27 mouse cellular contexts compared by ENCODE assay signal in genomic region chr6:55437919-55438318, GRCm38 (mm10). TPM values are rescaled to one million over a fixed set of nuclear protein-coding genes. Genes with fewer than 3 reads are reported as not detected.
DNase-seq lines count a peak whose midpoint lies in the region; ATAC-seq and TF ChIP-seq lines count a peak whose summit lies in the region.
"Had no signal": no experiment of that assay in that cellular context is flagged by ENCODE, and none has a peak within 500 bp of the region (broad histone marks: within the 10 kb centered on the region; RNA-seq: fewer than 3 reads in every experiment).

No protein-coding gene starts in this region.

- peaks cover 18% of the 10 kb centered on the region for H3K4me1 ChIP-seq in neural tube, embryonic 11.5 days (ENCODE audit: control insufficient read depth, insufficient read depth, low read length)
- H3K4me1 ChIP-seq in olfactory bulb, adult 2 months (ENCODE audit: control insufficient read depth, insufficient read depth, low read length), result peaks cover 31% of the 10 kb centered on the region
- H3K4me1 ChIP-seq: liver, embryonic 15.5 days; lung, embryonic 15.5 days had no signal

- no peak overlapping the region for H3K27ac ChIP-seq in neural tube, embryonic 11.5 days (ENCODE audit: low read depth, low read length)
- 0 out of 2 replicates have a peak overlapping the region, but pooled peaks have one; percentile 3 for H3K27ac ChIP-seq in olfactory bulb, adult 2 months (ENCODE audit: insufficient read depth, low read depth, low read length)
- H3K27ac ChIP-seq: intestine, embryonic 15.5 days; layer of hippocampus, adult 2 months; liver, embryonic 15.5 days; lung, embryonic 15.5 days; midbrain, embryonic 12.5 days; stomach, embryonic 15.5 days had no signal

- no peak overlapping the region for H3K4me3 ChIP-seq in neural tube, embryonic 11.5 days (ENCODE audit: low read depth, low read length)
- H3K4me3 ChIP-seq in olfactory bulb, adult 2 months (ENCODE audit: insufficient read depth, low read depth, low read length), result no peak overlapping the region
- H3K4me3 ChIP-seq: intestine, embryonic 15.5 days; layer of hippocampus, adult 2 months; liver, embryonic 15.5 days; lung, embryonic 15.5 days; midbrain, embryonic 12.5 days; stomach, embryonic 15.5 days had no signal

- no peak overlapping the region for H3K9ac ChIP-seq in neural tube, embryonic 11.5 days (ENCODE audit: low read length)
- H3K9ac ChIP-seq: intestine, embryonic 15.5 days; liver, embryonic 15.5 days; lung, embryonic 15.5 days; midbrain, embryonic 12.5 days; stomach, embryonic 15.5 days had no signal

- H3K36me3 ChIP-seq in neural tube, embryonic 11.5 days (ENCODE audit: control insufficient read depth, insufficient read depth, low read length), result no peaks in the 10 kb centered on the region
- H3K36me3 ChIP-seq: intestine, embryonic 15.5 days; liver, embryonic 15.5 days; lung, embryonic 15.5 days; midbrain, embryonic 12.5 days; stomach, embryonic 15.5 days had no signal

- ATAC-seq in neural tube, embryonic 11.5 days (ENCODE audit: insufficient read depth, low FRiP score, low TSS enrichment), result no peak
- peak; percentile 90 for ATAC-seq in common myeloid progenitor, adult 5-6 weeks (replicated peaks; ENCODE audit: low read depth, poor library complexity, severe bottlenecking)
- ATAC-seq in activated CD4-positive, CD25-positive, alpha-beta regulatory T cell, adult 4 months, result no peak
- ATAC-seq: forebrain, embryonic 14.5 days; hindbrain, embryonic 16.5 days; intestine, embryonic 15.5 days had no signal

- no peak for TF ChIP-seq CTCF in olfactory bulb, adult 2 months (IDR thresholded peaks at IDR 0.05; ENCODE audit: insufficient read depth, low read depth, low read length)

- peak; percentile 24 for DNase-seq in adrenal gland, postnatal 14 days
- DNase-seq in adrenal gland, postnatal 25 days, result no peak
- DNase-seq in neural tube, embryonic 11.5 days (ENCODE audit: low spot score), result peak; percentile 9
- DNase-seq in neural tube, embryonic 10.5 days (ENCODE audit: extremely low spot score, low spot score), result no peak
- DNase-seq in kidney, adult 8-10 months, result no peak
- DNase-seq: B cell, adult 2 months; cerebellum, adult 8-10 months; cerebellum, postnatal 36 days; gastrocnemius, postnatal 10 days; kidney, adult 9 months; kidney, postnatal 25 days; lung, postnatal 36 days; right cerebral cortex, adult 18-20 months; thymus, adult 18-20 months; thymus, postnatal 4 days had no signal

- WGBS in neural tube, embryonic 11.5 days, result 59% methylated on average over 3 of the region's 3 CpGs
- WGBS in olfactory bulb, adult 2 months, result 31% methylated on average over 3 of the region's 3 CpGs

- H3K27me3 ChIP-seq in neural tube, embryonic 11.5 days (ENCODE audit: control insufficient read depth, insufficient read depth, low read length), result no peaks in the 10 kb centered on the region
- H3K27me3 ChIP-seq: intestine, embryonic 15.5 days; liver, embryonic 15.5 days; midbrain, embryonic 12.5 days had no signal

- H3K4me2 ChIP-seq in neural tube, embryonic 11.5 days (ENCODE audit: low read depth), result no peak overlapping the region
- H3K4me2 ChIP-seq: intestine, embryonic 15.5 days; liver, embryonic 15.5 days; lung, embryonic 15.5 days; midbrain, embryonic 12.5 days; stomach, embryonic 15.5 days had no signal

- H3K9me3 ChIP-seq in neural tube, embryonic 11.5 days (ENCODE audit: control insufficient read depth, low read length), result no peaks in the 10 kb centered on the region
- H3K9me3 ChIP-seq: intestine, embryonic 15.5 days; liver, embryonic 15.5 days; lung, embryonic 15.5 days; midbrain, embryonic 12.5 days; stomach, embryonic 15.5 days had no signal

- TF ChIP-seq POLR2A in olfactory bulb, adult 2 months (IDR thresholded peaks at IDR 0.05; ENCODE audit: insufficient read depth, low read depth, low read length), result no peak

RNA-seq across cellular contexts. Expression of gene Adcyap1r1, which starts 13.9 kb away (rescaled TPM):
- 29.5 and 37.0 TPM in 2 replicates for total RNA-seq in adrenal gland, postnatal 14 days (2021)
- total RNA-seq in adrenal gland, postnatal 25 days (2021), result 28.9 and 37.9 TPM in 2 replicates
- 18.1 and 18.3 TPM in 2 replicates for polyA plus RNA-seq in neural tube, embryonic 11.5 days (2014; fragmentation: Nextera tagmentation; extraction: Ambion mirVana)
- total RNA-seq in common myeloid progenitor, adult 5-6 weeks (2017), result not detected in 2 replicates
- polyA plus RNA-seq in olfactory bulb, adult 2 months (2012; ENCODE audit: insufficient read depth, insufficient read length, low replicate concordance, missing spikeins), result not detected in 2 replicates
- not detected for polyA plus RNA-seq in activated CD4-positive, CD25-positive, alpha-beta regulatory T cell, adult 4 months (2017; shearing (Covaris generic))
- total RNA-seq: MEL had no signal

Comparison
In these comparisons a context has a peak if more than half of its experiments do, and no peak if none do; other contexts are left out.
1. DNase-seq: peak in adrenal gland, postnatal 14 days (single experiment) and neural tube, embryonic 11.5 days (single experiment); none in adrenal gland, postnatal 25 days (single experiment), neural tube, embryonic 10.5 days (single experiment) and kidney, adult 8-10 months (0 of 2).
2. RNA of gene Adcyap1r1, which starts 13.9 kb away (total RNA-seq): 28.9 to 37.9 TPM in adrenal gland, postnatal 25 days and 29.5 to 37.0 TPM in adrenal gland, postnatal 14 days; not detected in common myeloid progenitor, adult 5-6 weeks; every median in the first group is over 10 times any median in the second.